Mouse (Mus musculus) embryonic facial prominence, embryonic 15.5 days (tissue): Measurements from ENCODE around the gene Ubr1. TPM values are rescaled to one million over a fixed set of nuclear protein-coding genes. Genes with fewer than 3 reads are reported as not detected.
A peak's percentile ranks its signal among the peaks of the same experiment; 100 is the strongest.

ENCODE experiments used
- ATAC-seq: fragments of 200-750 bp; cut with Nextera tagmentation; 2 replicates; pipeline ENCODE4 v1.8.0; 2017; ENCODE audit warnings: low read depth, moderate TSS enrichment; ENCODE audit not compliant: insufficient number of reproducible peaks, low FRiP score, low TSS enrichment
- H3K27ac ChIP-seq: fragments of 300-500 bp; sonication (generic); replicated peaks from 2 replicates; pipeline ENCODE4 v1.5.1; 2015; ENCODE audit warnings: mild to moderate bottlenecking, inconsistent platforms
- H3K27me3 ChIP-seq: fragments of 300-500 bp; sonication (generic); 2 replicates; pipeline ENCODE4 v1.6.1; 2015; ENCODE audit warnings: inconsistent platforms
- H3K36me3 ChIP-seq: fragments of 300-500 bp; sonication (generic); 2 replicates; pipeline ENCODE4 v1.6.1; 2015; ENCODE audit warnings: mild to moderate bottlenecking, inconsistent platforms
- H3K4me1 ChIP-seq: fragments of 300-500 bp; sonication (generic); 2 replicates; pipeline ENCODE4 v1.6.1; 2015; ENCODE audit warnings: inconsistent platforms
- H3K4me2 ChIP-seq: fragments of 300-500 bp; sonication (generic); replicated peaks from 2 replicates; pipeline ENCODE4 v1.6.1; 2015; ENCODE audit warnings: mild to moderate bottlenecking, inconsistent platforms
- H3K4me3 ChIP-seq: fragments of 300-500 bp; sonication (generic); replicated peaks from 2 replicates; pipeline ENCODE4 v1.5.1; 2015; ENCODE audit warnings: mild to moderate bottlenecking, inconsistent platforms
- H3K9ac ChIP-seq: fragments of 300-500 bp; sonication (generic); 2 replicates; pipeline ENCODE4 v1.6.1; 2015; ENCODE audit warnings: inconsistent platforms
- H3K9me3 ChIP-seq: fragments of 300-500 bp; sonication (generic); replicated peaks from 2 replicates; pipeline ENCODE4 v1.6.1; 2016; ENCODE audit warnings: inconsistent platforms
- WGBS: fragments of 180-500 bp; shearing (Covaris S2); methylation state at CpG from one replicate; pipeline ENCODE4 v1.1.7; 2015; 5-methylcytosine and 5-hydroxymethylcytosine counted together
- polyA plus RNA-seq: library from polyadenylated mRNA; unstranded; fragments of >200 nt; fragmentation: Nextera tagmentation; extraction: Ambion mirVana; gene quantifications from 2 replicates; pipeline ENCODE4 v1.2.1, GENCODE M21; 2015

Gene Ubr1
- polyA plus RNA-seq, result 20.7 and 24.2 TPM in 2 replicates

DNA sequence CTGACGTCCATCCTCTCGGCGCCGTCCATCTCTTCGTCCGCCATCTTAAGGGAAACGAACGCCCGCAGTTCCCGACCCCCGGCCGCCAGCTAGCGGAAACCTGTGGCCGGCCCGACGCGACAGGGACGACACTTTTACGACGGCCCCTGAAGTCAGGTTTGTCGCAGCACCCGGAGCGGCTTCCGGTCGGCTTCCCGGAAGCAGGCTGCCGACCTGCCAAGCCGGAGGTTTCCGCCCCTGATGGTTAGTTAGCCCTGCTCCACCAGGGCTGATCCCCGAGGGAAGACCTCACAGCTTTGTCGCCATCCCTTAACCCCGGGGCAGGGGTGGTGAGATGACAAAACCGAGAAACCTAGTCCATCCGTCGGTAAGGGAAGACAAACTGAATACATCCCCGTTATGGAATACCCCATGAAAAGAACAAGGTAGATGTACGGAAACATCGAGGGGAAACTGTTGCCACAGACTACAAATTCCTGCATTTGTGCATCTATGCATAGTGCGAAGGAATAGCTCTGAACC is at the start of gene Ubr1:
Gene Ubr1, minus strand, starts transcription at position 157 of the 522 bp plus-strand sequence.
- peak within 1 kb of the TSS; percentile 82 for H3K27ac ChIP-seq
- WGBS, result 0% methylated on average over 39 of the region's 39 CpGs
- H3K4me1 ChIP-seq, result peaks cover 9% of the 10 kb centered on the region; the same call in 1 of the 2 replicates
- H3K4me3 ChIP-seq, result peak within 1 kb of the TSS; percentile 78
- H3K9ac ChIP-seq, result peak within 1 kb of the TSS; percentile 72
- H3K9me3 ChIP-seq, result no peaks in the 10 kb centered on the region
- no peaks in the 10 kb centered on the region for H3K27me3 ChIP-seq
- peak; percentile 85 for ATAC-seq
- H3K36me3 ChIP-seq, result no peaks in the 10 kb centered on the region
- H3K4me2 ChIP-seq, result peak within 1 kb of the TSS; percentile 69

- no peak overlapping the region for H3K4me2 ChIP-seq
- no peaks in the 10 kb centered on the region for H3K27me3 ChIP-seq
- H3K9me3 ChIP-seq, result no peaks in the 10 kb centered on the region
- no peak for ATAC-seq
- H3K9ac ChIP-seq, result no peak overlapping the region
- 87% methylated on average over 1 of the region's 1 CpGs for WGBS
- no peak overlapping the region for H3K4me3 ChIP-seq
- no peaks in the 10 kb centered on the region for H3K4me1 ChIP-seq
- H3K36me3 ChIP-seq, result peaks cover 34% of the 10 kb centered on the region
- no peak overlapping the region for H3K27ac ChIP-seq
These were observed 46.6 kb upstream of the Ubr1 start for GRCm38 (mm10) chr2:121017151-121017550.

- Histone ChIP-seq H3K9ac (no peak overlapping the region), H3K4me2 (no peak overlapping the region), H3K9me3 (no peaks in the 10 kb centered on the region), H3K4me1 (no peaks in the 10 kb centered on the region), H3K36me3 (peaks cover 35% of the 10 kb centered on the region), H3K4me3 (no peak overlapping the region), H3K27ac (no peak overlapping the region), H3K27me3 (no peaks in the 10 kb centered on the region)
- no peak for ATAC-seq
- WGBS, result 85% methylated on average over 9 of the region's 9 CpGs
These were observed 45.7 kb upstream of the Ubr1 start for GRCm38 (mm10) chr2:121016226-121016625.

GRCm38 (mm10) chr2:121015507-121015906 is 45.0 kb upstream of the Ubr1 start:
- WGBS, result 85% methylated on average over 2 of the region's 2 CpGs
- no peaks in the 10 kb centered on the region for H3K27me3 ChIP-seq
- H3K4me3 ChIP-seq, result no peak overlapping the region
- no peak overlapping the region for H3K27ac ChIP-seq
- H3K9me3 ChIP-seq, result no peaks in the 10 kb centered on the region
- H3K4me2 ChIP-seq, result no peak overlapping the region
- peaks cover 39% of the 10 kb centered on the region for H3K36me3 ChIP-seq
- H3K4me1 ChIP-seq, result no peaks in the 10 kb centered on the region
- no peak for ATAC-seq
- no peak overlapping the region for H3K9ac ChIP-seq

- no peak overlapping the region for H3K4me3 ChIP-seq
- H3K4me2 ChIP-seq, result no peak overlapping the region
- H3K4me1 ChIP-seq, result peaks cover 11% of the 10 kb centered on the region
- H3K27ac ChIP-seq, result no peak overlapping the region
- WGBS, result 91% methylated on average over 9 of the region's 9 CpGs
- H3K9ac ChIP-seq, result no peak overlapping the region
- peaks cover 35% of the 10 kb centered on the region for H3K36me3 ChIP-seq
- no peak for ATAC-seq
- H3K27me3 ChIP-seq, result no peaks in the 10 kb centered on the region
- H3K9me3 ChIP-seq, result no peaks in the 10 kb centered on the region
These were observed 42.2 kb upstream of the Ubr1 start for GRCm38 (mm10) chr2:121012676-121013075.

GRCm38 (mm10) chr2:121009071-121009677 is 38.7 kb upstream of the Ubr1 start:
- Histone ChIP-seq H3K27ac (no peak overlapping the region), H3K9ac (peak overlapping the region; percentile 63), H3K4me3 (peak overlapping the region; percentile 84), H3K9me3 (no peaks in the 10 kb centered on the region), H3K27me3 (no peaks in the 10 kb centered on the region), H3K4me2 (peak overlapping the region; percentile 78), H3K4me1 (peaks cover 11% of the 10 kb centered on the region), H3K36me3 (peaks cover 16% of the 10 kb centered on the region)
- no peak for ATAC-seq
- 22% methylated on average over 5 of the region's 5 CpGs for WGBS

- peaks cover 12% of the 10 kb centered on the region for H3K36me3 ChIP-seq
- H3K9me3 ChIP-seq, result no peaks in the 10 kb centered on the region
- peaks cover 11% of the 10 kb centered on the region for H3K4me1 ChIP-seq
- H3K27ac ChIP-seq, result no peak overlapping the region
- H3K27me3 ChIP-seq, result no peaks in the 10 kb centered on the region
- H3K4me3 ChIP-seq, result peak overlapping the region; percentile 84
- ATAC-seq, result 0 out of 2 replicates have a peak, but pooled peaks have one; percentile 22
- under 1% methylated on average over 12 of the region's 12 CpGs for WGBS
- peak overlapping the region; percentile 78 for H3K4me2 ChIP-seq
- H3K9ac ChIP-seq, result peak overlapping the region; percentile 63
These were observed 38.1 kb upstream of the Ubr1 start for GRCm38 (mm10) chr2:121008664-121009007.

- Histone ChIP-seq H3K4me3 (peak within 1 kb of the TSS; percentile 84), H3K4me1 (peaks cover 11% of the 10 kb centered on the region), H3K9me3 (no peaks in the 10 kb centered on the region), H3K27ac (0 out of 2 replicates have a peak within 1 kb of the TSS, but pooled peaks have one; percentile 7), H3K36me3 (peaks cover 10% of the 10 kb centered on the region), H3K27me3 (no peaks in the 10 kb centered on the region), H3K4me2 (peak within 1 kb of the TSS; percentile 78), H3K9ac (peak within 1 kb of the TSS; percentile 63)
- WGBS, result 2% methylated on average over 34 of the region's 34 CpGs
- peak; percentile 96 for ATAC-seq
These were observed 37.6 kb upstream of the Ubr1 start, which contains the start of gene Ccndbp1 for GRCm38 (mm10) chr2:121007925-121008663. Gene Ccndbp1, plus strand, starts transcription at chr2:121008403.

DNA sequence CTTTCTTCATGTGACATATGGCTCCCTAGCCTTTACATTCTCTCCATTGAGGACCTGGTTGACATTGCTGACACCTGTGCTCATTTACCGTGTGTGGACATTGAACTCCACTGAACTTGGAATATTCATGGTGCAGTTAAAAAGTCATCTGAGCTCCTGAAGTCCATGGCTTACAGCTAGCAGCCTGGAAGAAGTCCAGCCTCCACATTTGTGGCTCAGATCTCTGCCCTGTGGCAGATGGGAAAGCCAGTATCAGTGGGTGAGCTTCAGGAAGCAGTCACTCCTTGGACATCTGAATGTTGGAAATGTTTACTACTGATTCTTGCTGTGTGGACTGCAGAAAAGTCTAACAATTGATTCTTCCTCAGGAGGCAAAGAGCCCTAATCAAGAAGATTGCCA is 36.5 kb upstream of the Ubr1 start:
- peaks cover 11% of the 10 kb centered on the region for H3K4me1 ChIP-seq
- H3K36me3 ChIP-seq, result peaks cover 5% of the 10 kb centered on the region; the same call in 1 of the 2 replicates
- H3K4me2 ChIP-seq, result no peak overlapping the region
- ATAC-seq, result no peak
- H3K9me3 ChIP-seq, result no peaks in the 10 kb centered on the region
- no peak overlapping the region for H3K4me3 ChIP-seq
- H3K27ac ChIP-seq, result no peak overlapping the region
- H3K9ac ChIP-seq, result no peak overlapping the region
- H3K27me3 ChIP-seq, result no peaks in the 10 kb centered on the region
- WGBS, result 78% methylated on average over 1 of the region's 1 CpGs

- WGBS, result 78% methylated on average over 7 of the region's 7 CpGs
- Histone ChIP-seq H3K27ac (no peak overlapping the region), H3K9ac (no peak overlapping the region), H3K9me3 (no peaks in the 10 kb centered on the region), H3K4me1 (peaks cover 9% of the 10 kb centered on the region), H3K36me3 (no peaks in the 10 kb centered on the region), H3K4me3 (no peak overlapping the region), H3K4me2 (no peak overlapping the region), H3K27me3 (no peaks in the 10 kb centered on the region)
- no peak for ATAC-seq
These were observed 33.7 kb upstream of the Ubr1 start for GRCm38 (mm10) chr2:121004018-121004811.

DNA sequence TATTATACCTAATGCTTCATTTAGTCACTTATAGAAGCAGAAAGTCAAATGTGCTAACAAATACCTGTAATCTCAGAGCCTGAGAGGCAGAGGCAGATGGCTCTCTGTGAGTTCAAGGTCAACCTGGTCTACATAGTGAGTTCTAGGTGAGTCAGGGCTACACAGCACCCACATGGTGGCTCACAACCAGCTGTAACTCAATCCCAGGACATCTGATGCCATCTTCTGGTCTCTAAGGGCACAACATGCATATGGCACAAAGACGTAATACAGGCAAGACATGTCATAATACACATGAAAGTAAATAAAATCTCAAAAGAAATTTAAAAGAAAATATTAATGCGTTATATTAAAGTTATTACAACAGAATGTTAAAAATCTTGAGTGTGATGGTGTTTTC is 33.1 kb upstream of the Ubr1 start:
- Histone ChIP-seq H3K9ac (no peak overlapping the region), H3K4me3 (no peak overlapping the region), H3K4me1 (0 out of 2 replicates have a peak, but pooled peaks cover 4% of the 10 kb centered on the region), H3K27me3 (no peaks in the 10 kb centered on the region), H3K4me2 (no peak overlapping the region), H3K27ac (no peak overlapping the region), H3K36me3 (no peaks in the 10 kb centered on the region), H3K9me3 (no peaks in the 10 kb centered on the region)
- WGBS, result 66% methylated on average over 2 of the region's 2 CpGs
- no peak for ATAC-seq
